Mouse (Mus musculus) liver, adult 2 months (tissue): ENCODE measurements around the gene Prkd2.

ENCODE experiments used
- CTCF ChIP-seq: fragments of 200-500 bp; IDR thresholded peaks from 2 replicates; pipeline ENCODE4 v1.5.1; 2011; ENCODE audit warnings: low read depth, low read length, control low read depth
- POLR2A ChIP-seq: fragments of 200-500 bp; IDR thresholded peaks from 2 replicates; pipeline ENCODE4 v1.6.1; 2011; ENCODE audit warnings: low read length, control low read depth; ENCODE audit not compliant: insufficient read depth; ENCODE audit errors: extremely low read depth

GRCm38 (mm10) chr7:16838804-16839426, 3.8 kb upstream of the Prkd2 start:
- TF ChIP-seq POLR2A (no peak), CTCF (no peak)
